Mouse (Mus musculus): ENCODE measurements at regions not wholly inside any gene's neighbourhood (a gene's known extent, or its start where the extent isn't known, plus 50 kb on each side); places are given as distances from the start of the nearest gene placed in this dataset.
"Not testable (repeated sequence)": the region's sequence is repeated elsewhere in the genome, so short reads cannot be mapped to it uniquely, and the experiment has no call there.

- DNase-seq (ENCODE audit: low spot score): not testable (repeated sequence)
- ATAC-seq (ENCODE audit: insufficient read depth, low FRiP score, low TSS enrichment): 0 out of 2 replicates have a peak, but pooled peaks have one; percentile 1
These were observed 81.3 kb upstream of the Akt3 start for GRCm38 (mm10) chr1:177339207-177339787.

GRCm38 (mm10) chr1:177338466-177339206 lies 80.6 kb upstream of the Akt3 start:
- no peaks in the 10 kb centered on the region for H3K27me3 ChIP-seq (ENCODE audit: control insufficient read depth, insufficient read depth, low read length)
- peak overlapping the region; percentile 63 for H3K9ac ChIP-seq (ENCODE audit: low read length)
- H3K27ac ChIP-seq (ENCODE audit: low read depth, low read length): peak overlapping the region; percentile 54; the same call in 1 of the 2 replicates
- peak; percentile 80 for DNase-seq (ENCODE audit: low spot score)
- H3K36me3 ChIP-seq (ENCODE audit: control insufficient read depth, insufficient read depth, low read length): no peaks in the 10 kb centered on the region
- peaks cover 7% of the 10 kb centered on the region; the same call in 1 of the 2 replicates for H3K4me1 ChIP-seq (ENCODE audit: control insufficient read depth, insufficient read depth, low read length)
- H3K4me2 ChIP-seq (ENCODE audit: low read depth): peak overlapping the region; percentile 53
- ATAC-seq (ENCODE audit: insufficient read depth, low FRiP score, low TSS enrichment): peak; percentile 96
- 5% methylated on average over 32 of the region's 32 CpGs for WGBS
- H3K9me3 ChIP-seq (ENCODE audit: control insufficient read depth, low read length): no peaks in the 10 kb centered on the region
- peak overlapping the region; percentile 26 for H3K4me3 ChIP-seq (ENCODE audit: low read depth, low read length)

More at GRCm38 (mm10) chr1:177339207-177339787, 81.3 kb upstream of the Akt3 start:
- WGBS: 63% methylated on average over 11 of the region's 13 CpGs
- Histone ChIP-seq H3K4me2 (ENCODE audit: low read depth) (peak overlapping the region; percentile 53), H3K27ac (ENCODE audit: low read depth, low read length) (peak overlapping the region; percentile 54; the same call in 1 of the 2 replicates), H3K9ac (ENCODE audit: low read length) (peak overlapping the region; percentile 63), H3K4me3 (ENCODE audit: low read depth, low read length) (peak overlapping the region; percentile 26)
- H3K9me3 ChIP-seq (ENCODE audit: control insufficient read depth, low read length); H3K27me3 ChIP-seq (ENCODE audit: control insufficient read depth, insufficient read depth, low read length); H3K36me3 ChIP-seq (ENCODE audit: control insufficient read depth, insufficient read depth, low read length); H3K4me1 ChIP-seq (ENCODE audit: control insufficient read depth, insufficient read depth, low read length): not testable (repeated sequence)

GRCm38 (mm10) chr1:177337756-177338155 lies 79.8 kb upstream of the Akt3 start:
- H3K27ac ChIP-seq (ENCODE audit: low read depth, low read length): no peak overlapping the region
- H3K36me3 ChIP-seq (ENCODE audit: control insufficient read depth, insufficient read depth, low read length): no peaks in the 10 kb centered on the region
- no peaks in the 10 kb centered on the region for H3K9me3 ChIP-seq (ENCODE audit: control insufficient read depth, low read length)
- no peak overlapping the region for H3K9ac ChIP-seq (ENCODE audit: low read length)
- no peak overlapping the region for H3K4me3 ChIP-seq (ENCODE audit: low read depth, low read length)
- ATAC-seq (ENCODE audit: insufficient read depth, low FRiP score, low TSS enrichment) (no peak), DNase-seq (ENCODE audit: low spot score) (no peak)
- no peaks in the 10 kb centered on the region for H3K27me3 ChIP-seq (ENCODE audit: control insufficient read depth, insufficient read depth, low read length)
- peaks cover 7% of the 10 kb centered on the region; the same call in 1 of the 2 replicates for H3K4me1 ChIP-seq (ENCODE audit: control insufficient read depth, insufficient read depth, low read length)
- H3K4me2 ChIP-seq (ENCODE audit: low read depth): no peak overlapping the region

- Histone ChIP-seq H3K36me3 (ENCODE audit: control insufficient read depth, insufficient read depth, low read length) (no peaks in the 10 kb centered on the region), H3K4me3 (ENCODE audit: low read depth, low read length) (no peak overlapping the region), H3K27ac (ENCODE audit: low read depth, low read length) (no peak overlapping the region), H3K4me2 (ENCODE audit: low read depth) (no peak overlapping the region), H3K9ac (ENCODE audit: low read length) (no peak overlapping the region), H3K27me3 (ENCODE audit: control insufficient read depth, insufficient read depth, low read length) (no peaks in the 10 kb centered on the region), H3K9me3 (ENCODE audit: control insufficient read depth, low read length) (no peaks in the 10 kb centered on the region), H3K4me1 (ENCODE audit: control insufficient read depth, insufficient read depth, low read length) (peaks cover 7% of the 10 kb centered on the region; the same call in 1 of the 2 replicates)
- ATAC-seq (ENCODE audit: insufficient read depth, low FRiP score, low TSS enrichment): no peak
- 79% methylated on average over 4 of the region's 4 CpGs for WGBS
- no peak for DNase-seq (ENCODE audit: low spot score)
These were observed 79.1 kb upstream of the Akt3 start for GRCm38 (mm10) chr1:177337141-177337540.

- Histone ChIP-seq H3K36me3 (ENCODE audit: control insufficient read depth, insufficient read depth, low read length) (no peaks in the 10 kb centered on the region), H3K9ac (ENCODE audit: low read length) (no peak overlapping the region), H3K9me3 (ENCODE audit: control insufficient read depth, low read length) (no peaks in the 10 kb centered on the region), H3K4me3 (ENCODE audit: low read depth, low read length) (no peak overlapping the region), H3K27me3 (ENCODE audit: control insufficient read depth, insufficient read depth, low read length) (no peaks in the 10 kb centered on the region), H3K4me2 (ENCODE audit: low read depth) (no peak overlapping the region), H3K27ac (ENCODE audit: low read depth, low read length) (no peak overlapping the region), H3K4me1 (ENCODE audit: control insufficient read depth, insufficient read depth, low read length) (peaks cover 7% of the 10 kb centered on the region; the same call in 1 of the 2 replicates)
- ATAC-seq (ENCODE audit: insufficient read depth, low FRiP score, low TSS enrichment) (no peak), DNase-seq (ENCODE audit: low spot score) (no peak)
- WGBS: 88% methylated on average over 2 of the region's 2 CpGs
These were observed 78.4 kb upstream of the Akt3 start for GRCm38 (mm10) chr1:177336436-177336835.

GRCm38 (mm10) chr1:177335961-177336360 lies 78.0 kb upstream of the Akt3 start:
- ATAC-seq (ENCODE audit: insufficient read depth, low FRiP score, low TSS enrichment) (no peak), DNase-seq (ENCODE audit: low spot score) (no peak)
- Histone ChIP-seq H3K9me3 (ENCODE audit: control insufficient read depth, low read length) (no peaks in the 10 kb centered on the region), H3K27ac (ENCODE audit: low read depth, low read length) (no peak overlapping the region), H3K4me2 (ENCODE audit: low read depth) (no peak overlapping the region), H3K4me1 (ENCODE audit: control insufficient read depth, insufficient read depth, low read length) (peaks cover 7% of the 10 kb centered on the region; the same call in 1 of the 2 replicates), H3K9ac (ENCODE audit: low read length) (no peak overlapping the region), H3K36me3 (ENCODE audit: control insufficient read depth, insufficient read depth, low read length) (no peaks in the 10 kb centered on the region), H3K4me3 (ENCODE audit: low read depth, low read length) (no peak overlapping the region), H3K27me3 (ENCODE audit: control insufficient read depth, insufficient read depth, low read length) (no peaks in the 10 kb centered on the region)
- WGBS: 90% methylated on average over 6 of the region's 6 CpGs

- H3K4me2 ChIP-seq (ENCODE audit: low read depth): peak overlapping the region; percentile 75
- DNase-seq (ENCODE audit: low spot score) (no peak), ATAC-seq (ENCODE audit: insufficient read depth, low FRiP score, low TSS enrichment) (no peak)
- peak overlapping the region; percentile 44 for H3K4me3 ChIP-seq (ENCODE audit: low read depth, low read length)
- no peaks in the 10 kb centered on the region for H3K36me3 ChIP-seq (ENCODE audit: control insufficient read depth, insufficient read depth, low read length)
- H3K9ac ChIP-seq (ENCODE audit: low read length): no peak overlapping the region; the same call in 1 of the 2 replicates
- 54% methylated on average over 4 of the region's 4 CpGs for WGBS
- H3K27me3 ChIP-seq (ENCODE audit: control insufficient read depth, insufficient read depth, low read length): no peaks in the 10 kb centered on the region
- peaks cover 5% of the 10 kb centered on the region; the same call in 1 of the 2 replicates for H3K4me1 ChIP-seq (ENCODE audit: control insufficient read depth, insufficient read depth, low read length)
- H3K27ac ChIP-seq (ENCODE audit: low read depth, low read length): no peak overlapping the region
- no peaks in the 10 kb centered on the region for H3K9me3 ChIP-seq (ENCODE audit: control insufficient read depth, low read length)
These were observed 65.4 kb upstream of the Akt3 start for GRCm38 (mm10) chr1:177323366-177323765.

GRCm38 (mm10) chr1:177322745-177323299 lies 64.8 kb upstream of the Akt3 start:
- Histone ChIP-seq H3K4me3 (ENCODE audit: low read depth, low read length) (peak overlapping the region; percentile 44), H3K36me3 (ENCODE audit: control insufficient read depth, insufficient read depth, low read length) (no peaks in the 10 kb centered on the region), H3K9me3 (ENCODE audit: control insufficient read depth, low read length) (no peaks in the 10 kb centered on the region), H3K27ac (ENCODE audit: low read depth, low read length) (peak overlapping the region; percentile 42), H3K4me2 (ENCODE audit: low read depth) (peak overlapping the region; percentile 75), H3K4me1 (ENCODE audit: control insufficient read depth, insufficient read depth, low read length) (peaks cover 5% of the 10 kb centered on the region; the same call in 1 of the 2 replicates), H3K9ac (ENCODE audit: low read length) (peak overlapping the region; percentile 76), H3K27me3 (ENCODE audit: control insufficient read depth, insufficient read depth, low read length) (no peaks in the 10 kb centered on the region)
- peak; percentile 79 for ATAC-seq (ENCODE audit: insufficient read depth, low FRiP score, low TSS enrichment)
- WGBS: under 1% methylated on average over 40 of the region's 40 CpGs
- DNase-seq (ENCODE audit: low spot score): peak; percentile 67
